Mouse (Mus musculus): ENCODE results near the gene Lrrc2. TPM values are rescaled to one million over a fixed set of nuclear protein-coding genes. Genes with fewer than 3 reads are reported as not detected.

The Lrrc2 gene
- polyA plus RNA-seq, 1 experiment: not detected

DNA sequence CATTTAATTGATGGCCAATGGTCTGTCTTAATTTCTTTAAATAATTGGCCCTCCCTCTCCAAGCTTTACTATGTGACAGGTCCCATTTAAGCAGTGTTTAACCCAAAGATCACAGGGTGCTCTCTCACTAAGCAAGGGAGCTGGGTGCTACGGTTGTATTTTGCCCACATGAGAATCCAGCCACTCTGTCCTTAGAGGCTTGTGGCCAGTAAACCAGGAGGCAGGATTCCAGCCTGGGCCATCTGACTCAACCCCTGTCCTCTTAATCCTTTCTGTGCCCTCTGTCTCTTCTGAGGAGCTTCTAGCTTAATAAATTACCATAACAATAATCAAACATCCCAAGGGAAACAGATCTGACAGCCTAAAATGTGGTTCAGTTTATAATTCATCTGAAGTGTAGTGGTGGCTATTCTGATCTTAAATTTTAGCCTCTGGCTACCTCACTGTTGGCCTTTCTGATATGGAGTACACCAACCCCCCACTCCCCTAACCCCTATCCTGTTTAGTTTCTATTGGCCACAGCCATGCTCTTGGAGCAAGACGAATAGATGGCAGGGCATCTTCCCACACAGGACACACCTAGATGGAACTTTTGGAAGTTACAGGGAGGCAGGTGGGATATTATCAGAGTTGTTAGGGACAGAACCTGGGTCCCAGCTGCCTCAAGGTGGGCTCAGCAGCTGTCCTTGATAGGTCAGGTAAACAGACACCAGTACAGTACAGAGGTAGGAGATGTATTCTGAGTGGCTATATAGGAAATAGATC, 3.5 kb downstream of the Lrrc2 start:
- no peak for TF ChIP-seq GATA1 (IDR thresholded peaks at IDR 0.05; ENCODE audit: borderline replicate concordance, low read length)
- TF ChIP-seq FLI1 (IDR thresholded peaks at IDR 0.05; ENCODE audit: low read length): no peak
- Histone ChIP-seq H3K9me3 (0 out of 2 replicates have a peak, but pooled peaks cover 2% of the 10 kb centered on the region), H3K4me1 (peaks cover 39% of the 10 kb centered on the region), H3K4me3 (replicated peaks) (no peak overlapping the region), H3K36me3 (replicated peaks; ENCODE audit: low read length) (no peaks in the 10 kb centered on the region), H3K27me3 (replicated peaks) (peaks cover 40% of the 10 kb centered on the region)

DNA sequence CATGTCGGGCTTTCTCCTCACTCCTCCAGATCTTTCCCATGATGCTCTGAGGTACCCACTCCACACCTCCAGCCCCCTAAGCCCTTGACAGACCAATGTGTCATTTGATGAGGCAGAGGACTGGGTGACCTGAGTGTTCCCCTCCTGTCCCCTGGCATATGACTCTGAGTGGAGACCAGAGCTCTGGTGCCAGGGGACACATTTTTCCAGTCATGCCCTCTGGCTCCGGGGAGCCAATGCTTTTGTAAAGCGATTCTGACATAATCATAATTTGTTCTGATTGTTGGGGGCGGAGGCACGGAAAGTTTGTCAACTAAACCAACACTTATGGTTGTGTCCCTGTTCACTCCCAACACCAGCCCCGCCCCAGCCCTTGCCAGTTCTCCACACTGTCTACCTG, 4.6 kb downstream of the Lrrc2 start:
- TF ChIP-seq GATA1 (IDR thresholded peaks at IDR 0.05; ENCODE audit: borderline replicate concordance, low read length): no peak
- TF ChIP-seq FLI1 (IDR thresholded peaks at IDR 0.05; ENCODE audit: low read length): no peak
- H3K36me3 ChIP-seq (replicated peaks; ENCODE audit: low read length): no peaks in the 10 kb centered on the region
- H3K4me3 ChIP-seq (replicated peaks): no peak overlapping the region
- no peaks in the 10 kb centered on the region for H3K9me3 ChIP-seq
- H3K27me3 ChIP-seq (replicated peaks): peaks cover 44% of the 10 kb centered on the region
- peaks cover 44% of the 10 kb centered on the region for H3K4me1 ChIP-seq

DNA sequence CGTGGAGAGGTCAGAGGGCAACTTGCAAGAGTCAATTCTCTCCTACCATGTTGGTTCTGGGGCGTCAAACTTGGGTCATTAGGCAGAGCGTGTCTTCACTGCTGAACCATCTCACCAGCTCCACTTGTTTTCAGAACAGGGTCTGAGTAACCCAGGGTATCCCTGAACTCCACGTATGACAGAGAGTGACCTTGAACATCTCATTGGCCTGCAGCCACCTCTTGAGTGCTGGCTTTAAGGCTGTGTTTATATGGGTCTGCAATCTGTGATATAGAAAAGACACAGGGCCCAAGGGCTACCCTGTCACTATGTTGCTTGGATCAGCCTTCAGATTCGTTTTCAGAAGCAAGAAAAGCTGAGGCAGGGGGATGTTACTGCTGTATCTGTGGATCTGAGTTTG, 8.3 kb downstream of the Lrrc2 start:
- no peaks in the 10 kb centered on the region for H3K36me3 ChIP-seq (replicated peaks; ENCODE audit: low read length)
- peaks cover 29% of the 10 kb centered on the region for H3K27me3 ChIP-seq (replicated peaks)
- H3K9me3 ChIP-seq: no peaks in the 10 kb centered on the region
- no peak overlapping the region for H3K4me3 ChIP-seq (replicated peaks)
- TF ChIP-seq GATA1 (IDR thresholded peaks at IDR 0.05; ENCODE audit: borderline replicate concordance, low read length) (no peak), FLI1 (IDR thresholded peaks at IDR 0.05; ENCODE audit: low read length) (no peak)
- H3K4me1 ChIP-seq: peaks cover 9% of the 10 kb centered on the region

DNA sequence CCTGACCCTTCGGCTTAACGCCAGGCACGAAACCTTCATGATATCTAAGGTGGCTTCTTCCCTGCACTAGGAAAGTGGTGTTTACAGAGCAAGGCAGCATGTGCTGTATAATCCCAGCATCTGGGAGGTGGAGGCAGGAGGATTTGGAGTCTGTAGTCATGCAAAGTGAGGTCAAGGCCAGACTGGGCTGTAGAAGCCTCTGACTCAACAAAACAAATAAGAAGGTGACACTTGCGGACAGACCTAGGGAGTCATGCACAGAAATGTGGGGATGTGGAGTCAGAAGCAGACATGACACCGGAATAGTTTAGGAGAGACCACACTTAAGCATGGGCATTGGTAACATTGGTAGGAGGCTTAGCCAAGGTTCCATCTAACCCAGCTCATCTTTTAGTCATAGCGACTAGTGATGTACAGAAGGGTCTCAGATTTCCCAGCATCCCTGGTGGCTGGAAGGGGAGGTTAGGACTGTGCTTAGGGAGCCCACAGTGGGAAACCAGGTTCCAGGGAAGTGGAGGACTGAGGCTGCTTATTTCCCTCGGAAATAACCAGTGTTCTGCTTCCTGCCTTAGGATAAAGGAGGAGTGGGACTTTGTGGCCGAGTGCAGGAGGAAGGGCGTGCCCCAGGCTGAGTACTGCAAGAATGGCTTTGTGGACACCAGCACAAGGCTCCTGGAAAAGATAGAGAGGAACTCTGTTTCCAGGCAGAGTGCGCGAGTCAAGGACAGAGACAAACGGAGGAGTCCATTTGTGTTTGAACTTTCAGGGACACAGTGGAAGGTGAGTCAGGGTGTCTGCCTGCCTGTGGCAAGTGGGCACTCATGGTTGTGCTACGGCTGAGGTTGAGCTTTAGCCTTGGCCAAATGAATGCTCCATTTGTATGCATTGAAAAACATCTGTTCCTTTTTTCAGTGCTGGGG, 9.1 kb downstream of the Lrrc2 start:
- Histone ChIP-seq H3K4me1 (peaks cover 8% of the 10 kb centered on the region; the same call in 1 of the 2 replicates), H3K4me3 (replicated peaks) (no peak overlapping the region), H3K36me3 (replicated peaks; ENCODE audit: low read length) (no peaks in the 10 kb centered on the region), H3K9me3 (no peaks in the 10 kb centered on the region), H3K27me3 (replicated peaks) (peaks cover 21% of the 10 kb centered on the region)
- TF ChIP-seq FLI1 (IDR thresholded peaks at IDR 0.05; ENCODE audit: low read length): no peak
- no peak for TF ChIP-seq GATA1 (IDR thresholded peaks at IDR 0.05; ENCODE audit: borderline replicate concordance, low read length)

DNA sequence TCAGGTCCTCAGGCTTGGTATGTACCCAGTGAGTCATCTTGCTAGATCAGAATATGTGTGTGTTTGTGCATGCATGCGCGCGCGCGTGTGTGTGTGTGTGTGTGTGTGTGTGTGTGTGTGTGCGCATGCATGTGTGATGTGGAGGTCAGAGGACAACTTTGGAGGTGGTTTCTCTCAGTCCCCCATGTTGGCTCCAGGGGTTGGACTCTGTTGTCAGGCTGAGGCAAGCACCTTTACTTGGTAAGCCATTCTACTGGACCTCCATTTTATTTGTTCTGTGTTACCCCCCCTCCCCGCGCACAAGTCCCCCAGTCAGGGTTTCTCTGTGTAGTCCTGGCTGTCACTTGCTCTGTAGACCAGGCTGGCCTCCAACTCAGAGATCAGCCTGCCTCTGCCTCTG, 10.0 kb downstream of the Lrrc2 start:
- TF ChIP-seq FLI1 (IDR thresholded peaks at IDR 0.05; ENCODE audit: low read length) (no peak), GATA1 (IDR thresholded peaks at IDR 0.05; ENCODE audit: borderline replicate concordance, low read length) (no peak)
- no peak overlapping the region for H3K4me3 ChIP-seq (replicated peaks)
- no peaks in the 10 kb centered on the region for H3K36me3 ChIP-seq (replicated peaks; ENCODE audit: low read length)
- peaks cover 12% of the 10 kb centered on the region for H3K27me3 ChIP-seq (replicated peaks)
- H3K9me3 ChIP-seq: no peaks in the 10 kb centered on the region
- peaks cover 8% of the 10 kb centered on the region; the same call in 1 of the 2 replicates for H3K4me1 ChIP-seq

DNA sequence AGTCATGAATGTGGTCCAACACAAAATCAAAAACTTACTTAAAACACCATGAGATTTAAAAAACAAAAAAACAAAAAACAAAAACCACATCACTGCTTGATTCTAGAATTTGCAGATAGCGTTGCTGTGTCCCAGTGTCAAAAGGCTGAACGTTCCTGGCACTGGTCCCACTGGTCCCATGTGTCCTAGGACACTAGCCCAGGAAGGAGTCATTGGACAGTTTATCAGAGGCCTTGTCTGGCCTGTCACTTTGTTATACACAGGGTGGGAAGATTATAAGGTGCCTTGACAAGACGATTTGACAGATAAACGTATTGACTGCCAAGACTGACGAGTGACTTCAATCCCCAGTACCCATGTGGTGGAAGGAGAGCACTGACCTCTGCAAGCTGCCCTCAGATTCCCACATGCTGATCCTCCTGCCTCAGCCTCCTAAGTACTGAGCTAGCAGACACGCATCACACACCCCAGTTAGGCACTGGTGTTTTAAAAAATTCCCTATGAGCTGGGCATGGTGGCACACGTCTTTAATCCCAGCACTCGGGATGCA, 12.3 kb downstream of the Lrrc2 start:
- H3K36me3 ChIP-seq (replicated peaks; ENCODE audit: low read length): no peaks in the 10 kb centered on the region
- H3K27me3 ChIP-seq (replicated peaks): peaks cover 4% of the 10 kb centered on the region
- no peaks in the 10 kb centered on the region for H3K9me3 ChIP-seq
- TF ChIP-seq FLI1 (IDR thresholded peaks at IDR 0.05; ENCODE audit: low read length): no peak
- H3K4me3 ChIP-seq (replicated peaks): no peak overlapping the region
- H3K4me1 ChIP-seq: peaks cover 8% of the 10 kb centered on the region; the same call in 1 of the 2 replicates

DNA sequence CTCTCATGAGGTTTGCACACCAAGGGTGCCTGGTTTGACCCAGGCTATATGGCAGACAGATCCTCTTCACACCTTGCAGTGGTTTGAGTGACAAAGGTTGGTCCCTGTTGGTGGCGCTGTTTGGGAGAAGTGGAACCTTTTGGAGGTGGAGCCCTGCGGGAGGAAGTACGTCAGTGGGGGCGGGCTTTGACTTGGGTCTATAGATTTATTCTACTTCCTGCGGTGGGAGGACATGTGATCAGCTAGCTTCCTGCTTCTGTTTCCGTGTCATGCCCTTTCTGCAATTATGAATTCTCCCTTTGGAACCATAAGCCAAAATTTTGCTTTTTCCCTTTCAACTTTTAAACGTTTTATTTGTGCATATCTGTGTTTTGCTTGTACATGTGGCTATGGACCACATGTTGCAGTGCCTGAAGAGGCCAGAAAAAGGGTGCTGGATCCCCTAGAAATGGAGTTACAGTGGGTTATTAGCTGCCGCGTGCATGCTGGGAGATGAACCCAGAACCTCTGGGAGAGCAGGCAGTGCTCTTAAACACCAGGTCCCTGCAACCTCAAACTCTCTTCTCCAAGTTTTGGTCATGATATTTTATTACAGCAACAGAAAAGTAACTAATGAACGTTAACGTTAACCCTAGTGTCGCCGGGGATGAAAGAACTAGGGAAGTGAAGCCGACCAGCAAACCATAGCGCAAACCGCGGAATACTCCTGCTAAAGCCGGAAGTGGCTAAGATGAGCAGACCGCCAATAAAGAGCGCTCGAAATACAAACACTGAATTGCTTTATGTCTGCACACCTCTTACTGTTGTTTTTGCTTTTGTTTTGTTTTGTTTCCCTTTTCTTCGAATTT, 13.9 kb downstream of the Lrrc2 start:
- peaks cover 8% of the 10 kb centered on the region; the same call in 1 of the 2 replicates for H3K4me1 ChIP-seq
- H3K27me3 ChIP-seq (replicated peaks): peaks cover under 1% of the 10 kb centered on the region
- no peak overlapping the region for H3K4me3 ChIP-seq (replicated peaks)
- H3K9me3 ChIP-seq: no peaks in the 10 kb centered on the region
- no peaks in the 10 kb centered on the region for H3K36me3 ChIP-seq (replicated peaks; ENCODE audit: low read length)
- no peak for TF ChIP-seq FLI1 (IDR thresholded peaks at IDR 0.05; ENCODE audit: low read length)
- TF ChIP-seq GATA1 (IDR thresholded peaks at IDR 0.05; ENCODE audit: borderline replicate concordance, low read length): no peak

DNA sequence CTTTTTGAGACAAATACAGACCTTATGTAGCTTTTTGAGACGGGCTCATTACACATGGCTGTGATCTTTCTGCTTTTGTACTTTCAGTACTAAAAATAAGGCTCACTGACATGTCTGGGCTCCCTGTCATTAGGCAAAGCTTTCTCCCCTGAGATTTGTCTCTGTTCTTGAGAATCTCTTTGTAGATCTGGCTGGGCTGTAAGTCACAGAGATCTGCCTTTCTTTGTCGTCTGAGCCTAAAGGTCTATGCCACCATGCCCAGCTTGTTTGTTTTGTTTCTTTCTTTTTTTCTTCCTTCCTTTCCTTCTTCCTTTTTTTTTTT, 14.5 kb downstream of the Lrrc2 start:
- Histone ChIP-seq H3K4me1 (0 out of 2 replicates have a peak, but pooled peaks cover 2% of the 10 kb centered on the region), H3K27me3 (replicated peaks) (no peaks in the 10 kb centered on the region), H3K4me3 (replicated peaks) (no peak overlapping the region), H3K36me3 (replicated peaks; ENCODE audit: low read length) (no peaks in the 10 kb centered on the region), H3K9me3 (no peaks in the 10 kb centered on the region)
- TF ChIP-seq GATA1 (IDR thresholded peaks at IDR 0.05; ENCODE audit: borderline replicate concordance, low read length): no peak
- no peak for TF ChIP-seq FLI1 (IDR thresholded peaks at IDR 0.05; ENCODE audit: low read length)

DNA sequence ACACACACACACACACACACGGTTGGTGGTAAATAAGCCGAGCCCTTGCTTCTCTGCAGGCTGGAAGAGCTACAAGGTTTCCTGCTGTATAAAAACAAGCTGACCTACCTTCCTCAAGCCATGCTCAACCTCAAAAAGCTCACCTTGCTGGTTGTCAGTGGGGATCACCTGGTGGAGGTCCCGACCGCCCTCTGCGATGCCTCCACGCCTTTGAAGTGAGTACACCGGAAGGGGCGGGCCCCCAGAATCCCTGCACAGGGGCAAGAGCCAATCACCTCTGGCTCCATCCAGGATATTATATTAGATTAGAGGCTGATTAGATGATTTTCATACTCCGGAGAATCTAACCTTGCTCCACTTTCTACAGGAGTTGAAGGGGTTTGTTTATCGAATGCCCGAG, 28.1 kb downstream of the Lrrc2 start:
- Histone ChIP-seq H3K27me3 (replicated peaks) (no peaks in the 10 kb centered on the region), H3K4me1 (peaks cover 18% of the 10 kb centered on the region), H3K9me3 (no peaks in the 10 kb centered on the region), H3K36me3 (replicated peaks; ENCODE audit: low read length) (no peaks in the 10 kb centered on the region), H3K4me3 (replicated peaks) (no peak overlapping the region)
- TF ChIP-seq GATA1 (IDR thresholded peaks at IDR 0.05; ENCODE audit: borderline replicate concordance, low read length) (no peak), FLI1 (IDR thresholded peaks at IDR 0.05; ENCODE audit: low read length) (no peak)

Data from megakaryocyte, embryonic 14.5 days (primary cell).